8 mouse cellular contexts compared by ENCODE assay signal in genomic region chr12:75596154-75597002, GRCm38 (mm10). TPM values are rescaled to one million over a fixed set of nuclear protein-coding genes. Genes with fewer than 3 reads are reported as not detected.
DNase-seq lines count a peak whose midpoint lies in the region; ATAC-seq lines count a peak whose summit lies in the region.

Gene Ppp2r5e (minus strand): TSS chr12:75596245.

- under 1% methylated on average over 71 of the region's 72 CpGs for WGBS in intestine, embryonic 14.5 days

- peak within 1 kb of the TSS; percentile 96 for H3K9ac ChIP-seq in intestine, embryonic 14.5 days (ENCODE audit: low read length)

- DNase-seq in adrenal gland, adult 18-20 months (ENCODE audit: low spot score in 2 of 2), result peak; percentile 96 to 97
- peak; percentile 99 for DNase-seq in embryo, embryonic 11 days
- DNase-seq in gastrocnemius, postnatal 25 days, result peak; percentile 100
- DNase-seq in intestine, embryonic 14.5 days (ENCODE audit: low spot score), result peak; percentile 98
- DNase-seq in left cerebral cortex, postnatal 14 days (ENCODE audit: low spot score in 2 of 2), result peak; percentile 98 to 99
- peak; percentile 97 for DNase-seq in mesoderm, embryonic 11.5 days (ENCODE audit: low read depth, low spot score)
- DNase-seq in right cerebral cortex, postnatal 36 days (ENCODE audit: low spot score in 2 of 2), result peak; percentile 98 to 99
- peak; percentile 99 for DNase-seq in yolk sac, embryonic 10.5 days (ENCODE audit: low spot score)

- peak; percentile 100 for ATAC-seq in intestine, embryonic 14.5 days (replicated peaks; ENCODE audit: low FRiP score, low TSS enrichment, low read depth)

- intact Hi-C loops in left cerebral cortex, postnatal 14 days (cut with DNase I), result loop anchor here (5.0 kb wide), 3 partner anchors 51 to 129 kb away; partner anchors contain the start of gene Wdr89

- H3K36me3 ChIP-seq in intestine, embryonic 14.5 days (ENCODE audit: control insufficient read depth, insufficient read depth, low read length), result peaks cover 12% of the 10 kb centered on the region

- H3K27me3 ChIP-seq in intestine, embryonic 14.5 days (replicated peaks; ENCODE audit: control insufficient read depth, insufficient read depth, low read length), result no peaks in the 10 kb centered on the region

- H3K4me3 ChIP-seq in intestine, embryonic 14.5 days (ENCODE audit: low read depth, low read length), result peak within 1 kb of the TSS; percentile 97

- H3K27ac ChIP-seq in intestine, embryonic 14.5 days (ENCODE audit: low read depth), result peak within 1 kb of the TSS; percentile 93

- H3K9me3 ChIP-seq in intestine, embryonic 14.5 days (ENCODE audit: control insufficient read depth, low read length), result no peaks in the 10 kb centered on the region

- peak within 1 kb of the TSS; percentile 86 for H3K4me2 ChIP-seq in intestine, embryonic 14.5 days (ENCODE audit: low read length)

- H3K4me1 ChIP-seq in intestine, embryonic 14.5 days (replicated peaks; ENCODE audit: control insufficient read depth, insufficient read depth, low read length), result peaks cover 11% of the 10 kb centered on the region; the same call in 1 of the 2 replicates

RNA-seq across cellular contexts. Expression of gene Ppp2r5e, which starts in this region (rescaled TPM):
- total RNA-seq in adrenal gland, adult 18-20 months (2021), result 10 to 100 TPM; 41.7 to 54.9 TPM
- total RNA-seq in gastrocnemius, postnatal 25 days (2021), result 10 to 100 TPM; 25.3 to 26.7 TPM
- polyA plus RNA-seq in intestine, embryonic 14.5 days (2014; fragmentation: Nextera tagmentation; extraction: Ambion mirVana), result 13.6 and 15.2 TPM in 2 replicates
- total RNA-seq in left cerebral cortex, postnatal 14 days (2021), result 10 to 100 TPM; 83.1 to 84.3 TPM

Comparison
In these comparisons a context has a peak if more than half of its experiments do, and no peak if none do; other contexts are left out.
1. Peak in every context shown above with its lines: DNase-seq, ATAC-seq, H3K4me3 ChIP-seq and H3K27ac ChIP-seq.